Mouse (Mus musculus): ENCODE results near the gene Rrnad1.

DNA sequence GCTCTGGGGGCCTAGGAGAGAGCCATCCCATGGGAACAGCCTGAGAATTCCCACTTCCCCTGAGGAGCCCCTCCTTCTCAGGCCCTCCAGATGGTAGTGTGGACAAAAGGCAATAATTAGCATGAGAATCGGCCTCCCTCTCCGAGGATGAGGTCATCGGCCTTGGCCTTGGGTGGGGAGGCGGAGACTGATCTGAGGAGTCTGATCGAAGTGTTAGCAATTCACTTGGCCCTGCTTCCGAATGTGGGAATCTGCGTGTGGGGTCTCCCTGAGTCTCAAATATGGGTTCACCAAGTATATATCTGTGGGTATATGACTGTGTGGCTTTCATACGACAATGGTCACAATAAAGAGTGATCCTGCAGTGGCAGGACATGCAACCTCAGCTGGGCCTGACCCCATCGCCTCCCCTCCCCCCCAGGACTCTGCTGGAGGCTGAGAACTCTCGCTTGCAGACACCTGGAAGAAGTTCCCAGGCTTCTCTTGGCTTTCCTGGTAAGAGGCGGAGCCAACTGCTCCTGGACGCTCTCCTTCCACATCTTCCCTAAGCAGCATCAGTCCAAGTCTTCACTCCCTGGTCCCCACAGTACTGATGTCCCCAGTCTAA is 44.0 kb upstream of the Rrnad1 start:
- TF ChIP-seq POLR2A (IDR thresholded peaks at IDR 0.05; ENCODE audit: low read depth, low read length) (no peak), CTCF (conservative IDR thresholded peaks at IDR 0.05; ENCODE audit: insufficient read depth, insufficient read length, low read depth, low read length) (no peak)
